Mouse (Mus musculus) liver, adult 2 months (tissue): ENCODE measurements around the gene Capsl.
A peak's percentile ranks its signal among the peaks of the same experiment; 100 is the strongest.

Experiments used
- CTCF ChIP-seq: fragments of 200-500 bp; IDR thresholded peaks from 2 replicates; pipeline ENCODE4 v1.5.1; 2011; ENCODE audit warnings: low read depth, low read length, control low read depth
- POLR2A ChIP-seq: fragments of 200-500 bp; IDR thresholded peaks from 2 replicates; pipeline ENCODE4 v1.6.1; 2011; ENCODE audit warnings: low read length, control low read depth; ENCODE audit not compliant: insufficient read depth; ENCODE audit errors: extremely low read depth

GRCm38 (mm10) chr15:9455241-9455640 is 19.4 kb downstream of the Capsl start:
- TF ChIP-seq POLR2A = no peak
- TF ChIP-seq CTCF = peak; percentile 55; the same call in 1 of the 2 replicates
